Mouse (Mus musculus): ENCODE data around the gene Gdf1. TPM values are rescaled to one million over a fixed set of nuclear protein-coding genes. Genes with fewer than 3 reads are reported as not detected.

The Gdf1 gene
- polyA plus RNA-seq, 1 experiment from 2014 or later, result 4.2 TPM

DNA sequence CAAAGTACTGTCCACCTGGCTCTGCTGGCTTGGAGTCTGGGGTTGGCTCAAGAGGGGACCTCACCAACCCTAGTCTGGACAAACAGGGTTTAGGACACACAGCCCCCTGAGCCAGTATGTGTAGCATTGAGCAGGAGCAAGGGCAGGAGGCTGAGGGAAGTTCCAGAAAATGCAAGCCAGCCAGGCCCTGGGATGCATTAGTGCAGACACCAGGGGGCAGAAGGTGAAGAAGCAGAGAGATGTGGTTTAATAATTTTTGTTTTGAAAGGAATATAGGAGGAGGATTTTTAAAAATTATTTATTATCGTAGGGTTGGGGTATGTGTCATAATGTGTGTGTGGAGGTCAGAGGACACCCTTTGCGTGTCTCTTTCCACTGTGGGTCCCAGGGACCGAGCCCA, 5.9 kb upstream of the Gdf1 start:
- Histone ChIP-seq H3K9ac (ENCODE audit: low read length) (no peak overlapping the region), H3K4me1 (ENCODE audit: control insufficient read depth, insufficient read depth, low read length) (no peaks in the 10 kb centered on the region), H3K9me3 (replicated peaks; ENCODE audit: control insufficient read depth, low read length) (no peaks in the 10 kb centered on the region), H3K27ac (ENCODE audit: low read depth, low read length) (no peak overlapping the region), H3K36me3 (ENCODE audit: control insufficient read depth, insufficient read depth, low read length) (peaks cover 60% of the 10 kb centered on the region), H3K27me3 (replicated peaks; ENCODE audit: control insufficient read depth, insufficient read depth, low read length) (no peaks in the 10 kb centered on the region), H3K4me3 (ENCODE audit: low read depth, low read length) (no peak overlapping the region), H3K4me2 (ENCODE audit: low read length) (no peak overlapping the region)
- WGBS, result 93% methylated on average over 3 of the region's 3 CpGs
- DNase-seq (ENCODE audit: low spot score) (no peak), ATAC-seq (no peak)

DNA sequence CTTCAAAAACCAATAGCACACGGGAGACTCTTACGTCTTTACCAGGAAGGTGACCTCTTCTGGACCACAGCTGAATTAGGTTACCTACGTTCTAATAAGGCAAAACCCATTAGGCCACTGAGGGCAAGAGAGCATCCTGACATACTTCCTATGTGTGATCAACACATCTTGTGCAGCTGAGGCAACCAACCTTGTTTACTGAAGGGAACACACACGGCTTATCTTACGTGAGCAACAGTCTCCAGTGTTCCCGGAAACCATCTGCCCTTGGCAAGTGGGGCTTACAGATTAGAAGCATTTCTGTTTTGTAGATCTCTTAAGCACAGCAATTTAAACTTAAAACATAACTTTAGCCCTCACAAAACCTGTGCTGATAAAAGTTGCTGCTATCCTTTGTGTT, 2.1 kb upstream of the Gdf1 start:
- no peak overlapping the region for H3K4me2 ChIP-seq (ENCODE audit: low read length)
- no peak overlapping the region for H3K27ac ChIP-seq (ENCODE audit: low read depth, low read length)
- DNase-seq (ENCODE audit: low spot score), result no peak
- H3K9me3 ChIP-seq (replicated peaks; ENCODE audit: control insufficient read depth, low read length), result no peaks in the 10 kb centered on the region
- H3K9ac ChIP-seq (ENCODE audit: low read length), result no peak overlapping the region
- no peaks in the 10 kb centered on the region for H3K27me3 ChIP-seq (replicated peaks; ENCODE audit: control insufficient read depth, insufficient read depth, low read length)
- H3K36me3 ChIP-seq (ENCODE audit: control insufficient read depth, insufficient read depth, low read length), result peaks cover 68% of the 10 kb centered on the region
- WGBS, result 93% methylated on average over 6 of the region's 6 CpGs
- no peak overlapping the region for H3K4me3 ChIP-seq (ENCODE audit: low read depth, low read length)
- ATAC-seq, result no peak
- H3K4me1 ChIP-seq (ENCODE audit: control insufficient read depth, insufficient read depth, low read length), result peaks cover 18% of the 10 kb centered on the region

DNA sequence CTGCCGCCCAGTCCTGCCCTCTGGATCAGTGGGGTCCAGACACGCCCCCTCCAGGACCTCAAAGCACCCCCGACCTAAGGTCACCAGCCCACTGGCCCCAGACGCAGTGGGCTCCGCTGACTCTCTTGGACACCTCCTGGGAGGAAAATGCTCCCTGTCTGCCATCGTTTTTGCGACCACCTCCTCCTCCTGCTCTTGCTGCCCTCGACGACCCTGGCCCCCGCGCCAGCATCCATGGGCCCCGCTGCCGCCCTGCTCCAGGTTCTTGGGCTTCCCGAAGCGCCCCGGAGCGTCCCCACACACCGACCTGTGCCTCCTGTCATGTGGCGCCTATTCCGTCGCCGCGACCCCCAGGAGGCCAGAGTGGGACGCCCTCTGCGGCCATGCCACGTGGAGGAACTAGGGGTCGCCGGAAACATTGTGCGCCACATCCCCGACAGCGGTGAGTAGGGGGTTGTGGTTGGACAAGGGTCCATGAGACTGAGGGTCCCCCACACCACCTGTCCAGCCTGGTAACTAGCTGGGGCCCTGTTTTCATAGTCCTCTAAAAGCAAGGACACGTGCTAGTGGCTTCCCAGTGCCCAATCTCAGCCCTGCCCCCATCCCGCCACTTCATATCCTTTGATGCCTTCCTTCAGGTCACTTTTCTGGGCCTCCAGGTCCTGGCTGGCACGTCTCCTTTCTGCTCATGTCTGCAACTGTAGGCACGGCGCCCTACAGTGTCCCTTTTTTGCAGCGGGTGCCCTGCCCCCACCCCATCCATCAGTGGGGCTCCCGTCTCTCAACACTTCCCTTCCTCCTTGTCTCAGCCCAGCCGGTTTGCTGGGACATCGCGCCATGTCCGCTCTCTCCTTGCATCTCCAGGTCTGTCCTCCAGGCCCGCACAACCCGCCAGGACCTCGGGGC, 471 bp downstream of the Gdf1 start:
- Histone ChIP-seq H3K9me3 (replicated peaks; ENCODE audit: control insufficient read depth, low read length) (no peaks in the 10 kb centered on the region), H3K36me3 (ENCODE audit: control insufficient read depth, insufficient read depth, low read length) (peaks cover 71% of the 10 kb centered on the region), H3K27me3 (replicated peaks; ENCODE audit: control insufficient read depth, insufficient read depth, low read length) (no peaks in the 10 kb centered on the region), H3K4me1 (ENCODE audit: control insufficient read depth, insufficient read depth, low read length) (peaks cover 18% of the 10 kb centered on the region), H3K9ac (ENCODE audit: low read length) (peak overlapping the region; percentile 37), H3K4me3 (ENCODE audit: low read depth, low read length) (no peak overlapping the region), H3K27ac (ENCODE audit: low read depth, low read length) (no peak overlapping the region), H3K4me2 (ENCODE audit: low read length) (peak overlapping the region; percentile 28; the same call in 1 of the 2 replicates)
- 9% methylated on average over 45 of the region's 45 CpGs for WGBS
- no peak for DNase-seq (ENCODE audit: low spot score)
- peak; percentile 10 for ATAC-seq

DNA sequence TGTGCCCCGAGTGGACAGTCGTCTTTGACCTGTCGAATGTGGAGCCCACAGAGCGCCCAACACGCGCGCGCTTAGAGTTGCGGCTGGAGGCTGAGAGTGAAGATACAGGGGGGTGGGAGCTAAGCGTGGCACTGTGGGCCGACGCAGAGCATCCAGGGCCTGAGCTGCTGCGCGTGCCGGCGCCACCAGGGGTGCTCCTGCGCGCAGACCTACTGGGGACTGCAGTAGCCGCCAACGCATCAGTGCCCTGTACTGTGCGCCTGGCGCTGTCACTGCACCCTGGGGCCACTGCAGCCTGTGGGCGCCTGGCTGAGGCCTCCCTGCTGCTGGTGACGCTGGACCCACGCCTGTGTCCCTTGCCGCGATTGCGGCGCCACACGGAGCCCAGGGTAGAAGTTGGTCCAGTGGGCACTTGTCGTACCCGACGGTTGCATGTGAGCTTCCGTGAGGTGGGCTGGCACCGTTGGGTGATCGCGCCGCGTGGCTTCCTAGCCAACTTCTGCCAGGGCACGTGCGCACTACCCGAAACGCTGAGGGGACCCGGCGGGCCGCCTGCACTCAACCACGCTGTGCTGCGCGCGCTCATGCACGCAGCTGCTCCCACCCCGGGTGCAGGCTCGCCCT, 1.2 kb downstream of the Gdf1 start:
- DNase-seq (ENCODE audit: low spot score) (peak; percentile 71), ATAC-seq (peak; percentile 81)
- Histone ChIP-seq H3K9me3 (replicated peaks; ENCODE audit: control insufficient read depth, low read length) (no peaks in the 10 kb centered on the region), H3K4me3 (ENCODE audit: low read depth, low read length) (no peak overlapping the region), H3K36me3 (ENCODE audit: control insufficient read depth, insufficient read depth, low read length) (peaks cover 74% of the 10 kb centered on the region), H3K27me3 (replicated peaks; ENCODE audit: control insufficient read depth, insufficient read depth, low read length) (no peaks in the 10 kb centered on the region), H3K27ac (ENCODE audit: low read depth, low read length) (0 out of 2 replicates have a peak overlapping the region, but pooled peaks have one; percentile 5), H3K4me1 (ENCODE audit: control insufficient read depth, insufficient read depth, low read length) (peaks cover 18% of the 10 kb centered on the region), H3K9ac (ENCODE audit: low read length) (peak overlapping the region; percentile 37), H3K4me2 (ENCODE audit: low read length) (peak overlapping the region; percentile 28; the same call in 1 of the 2 replicates)
- 30% methylated on average over 53 of the region's 53 CpGs for WGBS

DNA sequence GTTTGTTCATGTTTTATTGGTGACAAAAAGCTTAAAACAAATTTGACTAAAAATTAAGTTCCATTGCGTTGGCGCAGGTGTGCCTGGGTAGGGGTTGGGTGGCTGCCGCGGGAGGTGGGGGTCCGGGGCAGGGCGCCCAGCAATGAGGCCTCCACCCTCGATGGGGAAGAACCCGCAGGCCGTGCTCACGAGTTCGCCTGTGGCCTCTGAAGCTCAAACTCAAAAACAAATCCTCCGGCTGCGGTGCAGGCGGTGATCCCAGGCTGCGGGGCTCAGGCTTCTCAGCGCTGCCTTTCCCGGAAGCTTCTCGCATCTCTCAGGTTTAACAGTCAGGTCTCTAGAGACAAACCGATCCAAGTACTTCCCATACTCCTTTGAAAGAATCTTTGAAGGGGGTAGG, 1.9 kb downstream of the Gdf1 start:
- Histone ChIP-seq H3K27me3 (replicated peaks; ENCODE audit: control insufficient read depth, insufficient read depth, low read length) (no peaks in the 10 kb centered on the region), H3K4me1 (ENCODE audit: control insufficient read depth, insufficient read depth, low read length) (peaks cover 18% of the 10 kb centered on the region), H3K9ac (ENCODE audit: low read length) (peak overlapping the region; percentile 43; the same call in 1 of the 2 replicates), H3K27ac (ENCODE audit: low read depth, low read length) (no peak overlapping the region), H3K4me2 (ENCODE audit: low read length) (0 out of 2 replicates have a peak overlapping the region, but pooled peaks have one; percentile 1), H3K36me3 (ENCODE audit: control insufficient read depth, insufficient read depth, low read length) (peaks cover 81% of the 10 kb centered on the region), H3K4me3 (ENCODE audit: low read depth, low read length) (no peak overlapping the region), H3K9me3 (replicated peaks; ENCODE audit: control insufficient read depth, low read length) (no peaks in the 10 kb centered on the region)
- 70% methylated on average over 19 of the region's 19 CpGs for WGBS
- DNase-seq (ENCODE audit: low spot score) (no peak), ATAC-seq (no peak)

DNA sequence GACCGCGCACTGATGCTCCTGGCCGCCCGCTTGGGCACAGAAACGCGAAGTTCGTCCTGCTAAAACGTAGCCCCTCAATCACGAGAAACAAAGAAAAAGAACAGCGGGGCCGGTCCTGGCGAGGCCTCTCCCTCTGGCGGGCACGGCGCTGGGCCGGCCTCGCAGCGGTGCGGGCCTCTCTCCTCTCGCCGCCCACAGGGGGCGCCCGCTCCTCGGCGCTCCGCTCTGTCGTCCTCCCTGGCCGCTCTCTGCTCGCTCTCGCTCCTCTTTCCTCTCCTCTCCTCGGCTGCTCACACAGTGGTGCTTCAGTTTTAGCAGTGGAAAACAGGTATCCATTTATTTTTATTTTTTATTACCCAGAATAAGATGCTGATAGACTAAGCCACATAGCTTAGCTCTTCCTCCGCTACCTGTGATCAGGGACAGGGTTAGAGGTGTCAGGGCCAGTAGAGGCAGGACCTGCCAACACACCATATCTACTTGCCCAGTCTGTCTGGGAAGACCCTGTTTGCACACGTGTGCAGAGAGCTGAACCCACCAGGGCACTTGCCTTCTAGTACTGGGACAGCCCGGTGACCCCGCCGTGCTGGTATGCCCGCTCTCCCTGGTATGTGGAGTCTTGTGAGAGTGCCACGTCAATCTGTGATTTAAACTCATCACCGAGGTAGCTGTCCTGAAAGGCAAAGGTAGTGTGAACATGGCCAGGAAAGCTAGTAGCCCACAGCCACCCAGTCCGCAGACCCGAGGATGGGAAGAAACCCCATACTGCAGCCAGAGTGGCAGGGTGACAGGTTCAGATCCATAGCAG, 2.7 kb downstream of the Gdf1 start:
- DNase-seq (ENCODE audit: low spot score) (peak; percentile 85), ATAC-seq (peak; percentile 84)
- no peaks in the 10 kb centered on the region for H3K9me3 ChIP-seq (replicated peaks; ENCODE audit: control insufficient read depth, low read length)
- H3K27ac ChIP-seq (ENCODE audit: low read depth, low read length), result no peak overlapping the region
- H3K4me1 ChIP-seq (ENCODE audit: control insufficient read depth, insufficient read depth, low read length), result peaks cover 18% of the 10 kb centered on the region
- H3K9ac ChIP-seq (ENCODE audit: low read length), result 0 out of 2 replicates have a peak overlapping the region, but pooled peaks have one; percentile 21
- peaks cover 87% of the 10 kb centered on the region for H3K36me3 ChIP-seq (ENCODE audit: control insufficient read depth, insufficient read depth, low read length)
- no peaks in the 10 kb centered on the region for H3K27me3 ChIP-seq (replicated peaks; ENCODE audit: control insufficient read depth, insufficient read depth, low read length)
- H3K4me2 ChIP-seq (ENCODE audit: low read length), result peak overlapping the region; percentile 22; the same call in 1 of the 2 replicates
- H3K4me3 ChIP-seq (ENCODE audit: low read depth, low read length), result no peak overlapping the region
- 21% methylated on average over 41 of the region's 41 CpGs for WGBS

DNA sequence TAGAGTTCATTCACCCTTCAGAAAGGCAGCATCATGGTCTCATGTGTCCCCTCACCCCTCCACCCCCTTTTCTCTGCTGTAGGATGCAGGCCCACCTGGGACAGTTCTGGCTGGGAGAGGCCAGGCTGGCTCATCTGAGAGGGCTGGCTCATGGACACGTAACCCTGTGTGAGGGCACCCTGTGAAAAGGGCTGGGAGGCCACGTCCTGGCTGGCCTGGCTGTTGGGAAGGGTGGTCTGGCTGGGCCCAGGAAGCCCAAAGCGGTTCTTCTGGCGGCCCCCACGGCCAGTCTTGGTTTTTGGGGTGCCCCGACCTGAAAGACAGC, 3.2 kb downstream of the Gdf1 start:
- no peak for ATAC-seq
- Histone ChIP-seq H3K4me3 (ENCODE audit: low read depth, low read length) (no peak overlapping the region), H3K36me3 (ENCODE audit: control insufficient read depth, insufficient read depth, low read length) (peaks cover 88% of the 10 kb centered on the region), H3K4me1 (ENCODE audit: control insufficient read depth, insufficient read depth, low read length) (peaks cover 18% of the 10 kb centered on the region), H3K9me3 (replicated peaks; ENCODE audit: control insufficient read depth, low read length) (no peaks in the 10 kb centered on the region), H3K27ac (ENCODE audit: low read depth, low read length) (no peak overlapping the region), H3K9ac (ENCODE audit: low read length) (no peak overlapping the region), H3K4me2 (ENCODE audit: low read length) (no peak overlapping the region), H3K27me3 (replicated peaks; ENCODE audit: control insufficient read depth, insufficient read depth, low read length) (no peaks in the 10 kb centered on the region)
- DNase-seq (ENCODE audit: low spot score), result no peak
- 97% methylated on average over 6 of the region's 6 CpGs for WGBS

DNA sequence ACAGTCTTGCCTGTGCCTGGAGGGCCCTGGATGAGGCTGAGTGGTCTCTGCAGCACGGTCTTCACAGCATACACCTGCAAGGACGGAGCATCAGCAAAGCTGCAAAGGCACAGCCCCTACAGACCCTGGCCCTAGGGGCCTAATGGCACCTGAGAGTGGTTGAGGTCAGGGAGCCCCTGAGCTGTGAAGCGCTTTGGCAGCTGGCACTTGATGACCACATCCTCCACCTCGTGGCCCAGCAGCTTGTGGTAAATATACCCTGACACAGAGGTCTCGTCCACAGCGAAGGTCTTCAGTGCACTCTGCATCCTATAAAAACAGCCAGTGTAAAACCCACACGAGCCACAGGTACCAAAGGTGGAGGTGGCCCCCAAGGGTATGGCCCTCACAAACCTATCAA, 9.3 kb downstream of the Gdf1 start:
- no peak overlapping the region for H3K4me3 ChIP-seq (ENCODE audit: low read depth, low read length)
- ATAC-seq (no peak), DNase-seq (ENCODE audit: low spot score) (no peak)
- H3K36me3 ChIP-seq (ENCODE audit: control insufficient read depth, insufficient read depth, low read length), result peaks cover 100% of the 10 kb centered on the region
- H3K4me2 ChIP-seq (ENCODE audit: low read length), result no peak overlapping the region
- no peaks in the 10 kb centered on the region for H3K4me1 ChIP-seq (ENCODE audit: control insufficient read depth, insufficient read depth, low read length)
- no peak overlapping the region for H3K9ac ChIP-seq (ENCODE audit: low read length)
- 96% methylated on average over 7 of the region's 7 CpGs for WGBS
- no peak overlapping the region for H3K27ac ChIP-seq (ENCODE audit: low read depth, low read length)
- no peaks in the 10 kb centered on the region for H3K27me3 ChIP-seq (replicated peaks; ENCODE audit: control insufficient read depth, insufficient read depth, low read length)
- H3K9me3 ChIP-seq (replicated peaks; ENCODE audit: control insufficient read depth, low read length), result no peaks in the 10 kb centered on the region

Measured in forebrain, embryonic 14.5 days (tissue).